Mouse (Mus musculus) kidney, adult 10 weeks (tissue): ENCODE measurements around the gene Cyp2a12. TPM values are rescaled to one million over a fixed set of nuclear protein-coding genes. Genes with fewer than 3 reads are reported as not detected.

Source experiments
- polyA plus RNA-seq: library from polyadenylated mRNA; stranded (reverse); fragments of 350-450 nt; fragmentation: Illumina TruSeq; extraction: RNeasy Lipid Tissue Mini Kit (QIAGEN cat#74804); gene quantifications from one replicate; pipeline ENCODE4 v1.2.3, GENCODE M21; 2014; ENCODE audit warnings: low read depth, low replicate concordance

Cyp2a12 gene
- not detected for polyA plus RNA-seq

GRCm38 (mm10) chr7:27028789-27029188 is at the start of gene Cyp2a12:
TSS of gene Cyp2a12 (plus strand) at chr7:27029081.

Other genes starting within 250 kb of the Cyp2a12 start
- not detected for gene Cyp2g1, start 220.2 kb upstream of the Cyp2a12 start, polyA plus RNA-seq
- 53.5 TPM for gene Cyp2a5, start 193.8 kb upstream of the Cyp2a12 start, polyA plus RNA-seq
- gene Cyp2a22, start 89.7 kb upstream of the Cyp2a12 start, polyA plus RNA-seq, result not detected
- gene Cyp2f2, start 90.8 kb downstream of the Cyp2a12 start, polyA plus RNA-seq, result 0.32 TPM
- not detected for gene Cyp2t4, start 124.6 kb downstream of the Cyp2a12 start, polyA plus RNA-seq
- 1.0 TPM for gene Egln2, start 137.7 kb downstream of the Cyp2a12 start, polyA plus RNA-seq
- 1.8 TPM for gene Rab4b, start 149.8 kb downstream of the Cyp2a12 start, polyA plus RNA-seq
- gene Gm21983, start 152.0 kb downstream of the Cyp2a12 start, polyA plus RNA-seq, result not detected
- not detected for gene Mia, start 152.1 kb downstream of the Cyp2a12 start, polyA plus RNA-seq
- gene BC024978, start 166.7 kb downstream of the Cyp2a12 start, polyA plus RNA-seq, result 4.5 TPM
- gene Snrpa, start 167.2 kb downstream of the Cyp2a12 start, polyA plus RNA-seq, result 3.3 TPM
- gene Itpkc, start 199.6 kb downstream of the Cyp2a12 start, polyA plus RNA-seq, result 0.40 TPM
- 1.4 TPM for gene Coq8b, start 203.9 kb downstream of the Cyp2a12 start, polyA plus RNA-seq
- gene Numbl, start 229.4 kb downstream of the Cyp2a12 start, polyA plus RNA-seq, result 0.08 TPM